Mouse (Mus musculus) adrenal gland, adult (tissue): ENCODE measurements around the gene Hddc3.
"Not testable (repeated sequence)": the region's sequence is repeated elsewhere in the genome, so short reads cannot be mapped to it uniquely, and the experiment has no call there.

ENCODE experiments used
- DNase-seq, 2 experiments: peaks; one replicate each; pipeline ENCODE4 v3.0.0; 2022 to 2023; ENCODE audit warnings: low spot score in 1 of 2; ENCODE audit not compliant: inconsistent age in 2 of 2

Hddc3 gene

GRCm38 (mm10) chr7:80394600-80394999 is 51.7 kb downstream of the Hddc3 start:
- no peak for DNase-seq

GRCm38 (mm10) chr7:80396427-80396826 is 53.5 kb downstream of the Hddc3 start:
- not testable (repeated sequence) for DNase-seq

- DNase-seq: no peak
These were observed 55.1 kb downstream of the Hddc3 start for GRCm38 (mm10) chr7:80397986-80398385.

- peak in 1 of 2 experiments; percentile 67 for DNase-seq
These were observed 55.9 kb downstream of the Hddc3 start for GRCm38 (mm10) chr7:80398654-80399444.

- peak; percentile 84 to 93 for DNase-seq
These were observed 57.2 kb downstream of the Hddc3 start for GRCm38 (mm10) chr7:80400099-80400498.
